In genomic region chr10:81196470-81197065, GRCm38 (mm10) we compare ENCODE assay signal across 28 mouse cellular contexts. TPM values are rescaled to one million over a fixed set of nuclear protein-coding genes. Genes with fewer than 3 reads are reported as not detected.
DNase-seq lines count a peak whose midpoint lies in the region; ATAC-seq and TF ChIP-seq lines count a peak whose summit lies in the region.
"Had no signal": no experiment of that assay in that cellular context is flagged by ENCODE, and none has a peak within 500 bp of the region (broad histone marks: within the 10 kb centered on the region; RNA-seq: fewer than 3 reads in every experiment).

No protein-coding gene starts in this region.

- H3K27ac ChIP-seq in testis, adult 2 months (ENCODE audit: control insufficient read depth, insufficient read depth, low read depth, low read length) = no peak overlapping the region
- H3K27ac ChIP-seq in hindbrain, embryonic 13.5 days = no peak overlapping the region
- H3K27ac ChIP-seq in embryonic facial prominence, embryonic 10.5 days (replicated peaks) = no peak overlapping the region
- H3K27ac ChIP-seq: hindbrain, postnatal 0 days; liver, embryonic 15.5 days; macrophage; neural tube, embryonic 12.5 days had no signal

- no peak for TF ChIP-seq POLR2A in testis, adult 2 months (IDR thresholded peaks at IDR 0.05; ENCODE audit: control insufficient read depth, low read depth, low read length)
- TF ChIP-seq POLR2A in myocyte (IDR thresholded peaks at IDR 0.05; ENCODE audit: insufficient read length, low read depth) = no peak

- H3ac ChIP-seq in myocyte (ENCODE audit: control insufficient read depth, insufficient read length) = no peak overlapping the region

- no peaks in the 10 kb centered on the region for H3K79me2 ChIP-seq in myocyte (ENCODE audit: control insufficient read depth, insufficient read depth)

- peak overlapping the region; percentile 88 for H3K4me3 ChIP-seq in testis, adult 2 months (ENCODE audit: control insufficient read depth, low read depth, low read length)
- H3K4me3 ChIP-seq in myocyte = peak overlapping the region; percentile 30
- no peak overlapping the region for H3K4me3 ChIP-seq in hindbrain, embryonic 13.5 days
- H3K4me3 ChIP-seq in embryonic facial prominence, embryonic 10.5 days = no peak overlapping the region
- H3K4me3 ChIP-seq: liver, embryonic 15.5 days; neural tube, embryonic 12.5 days had no signal

- H3K4me2 ChIP-seq in myocyte (ENCODE audit: low read depth) = peak overlapping the region; percentile 59
- no peak overlapping the region for H3K4me2 ChIP-seq in hindbrain, embryonic 13.5 days
- H3K4me2 ChIP-seq: liver, embryonic 15.5 days; midbrain, embryonic 11.5 days; neural tube, embryonic 12.5 days had no signal

- no peaks in the 10 kb centered on the region for H3K27me3 ChIP-seq in testis, adult 2 months (ENCODE audit: control insufficient read depth, insufficient read depth, low read length)
- no peaks in the 10 kb centered on the region for H3K27me3 ChIP-seq in myocyte (ENCODE audit: control insufficient read depth, insufficient read depth, insufficient read length)
- peaks cover 57% of the 10 kb centered on the region for H3K27me3 ChIP-seq in hindbrain, embryonic 13.5 days
- H3K27me3 ChIP-seq in embryonic facial prominence, embryonic 10.5 days (replicated peaks; ENCODE audit: low read depth, poor library complexity, severe bottlenecking) = peaks cover 72% of the 10 kb centered on the region
- H3K27me3 ChIP-seq: Patski had no signal

- H3K4me1 ChIP-seq in testis, adult 2 months (ENCODE audit: control insufficient read depth, insufficient read depth, low read length) = peaks cover 26% of the 10 kb centered on the region
- H3K4me1 ChIP-seq in hindbrain, embryonic 13.5 days (replicated peaks) = peaks cover 26% of the 10 kb centered on the region
- peaks cover 29% of the 10 kb centered on the region for H3K4me1 ChIP-seq in embryonic facial prominence, embryonic 10.5 days

- 64% methylated on average over 11 of the region's 11 CpGs for WGBS in hindbrain, embryonic 13.5 days
- WGBS in embryonic facial prominence, embryonic 10.5 days = 67% methylated on average over 11 of the region's 11 CpGs

- no peaks in the 10 kb centered on the region for H3K9me3 ChIP-seq in hindbrain, embryonic 13.5 days
- no peaks in the 10 kb centered on the region for H3K9me3 ChIP-seq in embryonic facial prominence, embryonic 10.5 days
- H3K9me3 ChIP-seq: liver, embryonic 15.5 days; neural tube, embryonic 12.5 days had no signal

- peak; percentile 40 for DNase-seq in cerebellum, adult 9-11 months
- DNase-seq in cerebellum, adult 9-10 months = no peak
- DNase-seq in testis, postnatal 14 days (ENCODE audit: low spot score) = no peak
- DNase-seq in embryonic facial prominence, embryonic 10.5 days (ENCODE audit: low spot score) = no peak
- DNase-seq: adrenal gland, adult 8-10 months; cerebellum, postnatal 14 days; kidney, adult 11 months; spleen, adult 18-20 months had no signal

- H3K36me3 ChIP-seq in testis, adult 2 months (ENCODE audit: control insufficient read depth, insufficient read depth, low read length) = no peaks in the 10 kb centered on the region
- no peaks in the 10 kb centered on the region for H3K36me3 ChIP-seq in myocyte (ENCODE audit: control insufficient read depth, insufficient read depth)
- H3K36me3 ChIP-seq in hindbrain, embryonic 13.5 days = peaks cover 1% of the 10 kb centered on the region; the same call in 1 of the 2 replicates
- H3K36me3 ChIP-seq in embryonic facial prominence, embryonic 10.5 days (replicated peaks) = peaks cover 1% of the 10 kb centered on the region
- H3K36me3 ChIP-seq: liver, embryonic 15.5 days; neural tube, embryonic 12.5 days had no signal

- H3K9ac ChIP-seq in hindbrain, embryonic 13.5 days = no peak overlapping the region
- H3K9ac ChIP-seq: liver, embryonic 15.5 days; neural tube, embryonic 12.5 days had no signal

- no peak for ATAC-seq in hindbrain, embryonic 13.5 days (ENCODE audit: low FRiP score)
- ATAC-seq in megakaryocyte, adult 5-6 weeks (ENCODE audit: poor library complexity, severe bottlenecking) = no peak
- ATAC-seq: forebrain, embryonic 16.5 days; hindbrain, postnatal 0 days had no signal

- no peak for TF ChIP-seq CTCF in testis, adult 2 months (IDR thresholded peaks at IDR 0.05; ENCODE audit: control insufficient read depth, insufficient read depth, insufficient replicate concordance, low read depth, low read length)

TF ChIP-seq in myocyte, 11 proteins besides CTCF, POLR2A, EP300 and RAD21:
- TF ChIP-seq E2F4 (IDR thresholded peaks at IDR 0.05; ENCODE audit: insufficient read depth) = no peak
- TF ChIP-seq CEBPB (IDR thresholded peaks at IDR 0.05; ENCODE audit: insufficient read depth, poor library complexity, severe bottlenecking) = no peak
- TF ChIP-seq MYOG (IDR thresholded peaks at IDR 0.05; ENCODE audit: control insufficient read depth in 1 of 3, insufficient read depth in 1 of 3, insufficient read length in 2 of 3, low read depth in 2 of 3) = peak in 1 of 3 experiments; percentile 65
- TF ChIP-seq POLR2AphosphoS2 (IDR thresholded peaks at IDR 0.05; ENCODE audit: insufficient read length, low read depth) = peak; percentile 40
- peak in 2 of 3 experiments; percentile 5 to 70 for TF ChIP-seq MYOD1 (IDR thresholded peaks at IDR 0.05; ENCODE audit: control insufficient read depth in 1 of 3, insufficient read length in 2 of 3, low read depth in 2 of 3)
TF ChIP-seq in myocyte: peak in this region for 3.

RNA-seq across cellular contexts. Expression of gene Nmrk2, which starts 5.3 kb away (rescaled TPM):
- polyA plus RNA-seq in testis, adult 2 months (2012; rRNA removed) = not detected in 2 replicates
- polyA plus RNA-seq in myocyte (2012; fragmentation: generic; extraction: Trizol) = 52.3 TPM
- polyA plus RNA-seq in hindbrain, embryonic 13.5 days (2015; fragmentation: Nextera tagmentation; extraction: Ambion mirVana) = 0.09 and 0.10 TPM in 2 replicates
- polyA plus RNA-seq in embryonic facial prominence, embryonic 10.5 days (2016; fragmentation: Nextera tagmentation; extraction: Ambion mirVana) = not detected in 2 replicates
- not detected in 2 replicates for total RNA-seq in megakaryocyte, adult 5-6 weeks (2015)
- total RNA-seq in megakaryocyte, adult 5-6 weeks (2017) = not detected in 2 replicates
- total RNA-seq: adrenal gland, adult 8-10 months; ES-E14; monocyte, adult 5-6 weeks had no signal
- polyA plus RNA-seq: kidney, embryonic 16.5 days; large intestine, adult 2 months; macrophage; midbrain, embryonic 11.5 days; neural tube, embryonic 12.5 days had no signal

RNA-seq across cellular contexts. Expression of gene 4930442H23Rik, which starts 12.9 kb away (rescaled TPM):
- 1.4 and 1.8 TPM in 2 replicates for polyA plus RNA-seq in testis, adult 2 months (2012; rRNA removed)
- polyA plus RNA-seq in myocyte (2012; fragmentation: generic; extraction: Trizol) = 0.12 TPM
- polyA plus RNA-seq in hindbrain, embryonic 13.5 days (2015; fragmentation: Nextera tagmentation; extraction: Ambion mirVana) = 0.13 and 0.26 TPM in 2 replicates
- polyA plus RNA-seq in embryonic facial prominence, embryonic 10.5 days (2016; fragmentation: Nextera tagmentation; extraction: Ambion mirVana) = not detected in 2 replicates
- not detected in 2 replicates for total RNA-seq in megakaryocyte, adult 5-6 weeks (2015)
- not detected in 2 replicates for total RNA-seq in megakaryocyte, adult 5-6 weeks (2017)
- total RNA-seq: adrenal gland, adult 8-10 months; heart, postnatal 14 days; hindbrain, postnatal 0 days; layer of hippocampus, postnatal 14 days; monocyte, adult 5-6 weeks had no signal
- polyA plus RNA-seq: embryonic facial prominence, embryonic 14.5 days; forebrain, embryonic 16.5 days; kidney, embryonic 16.5 days; large intestine, adult 2 months; limb, embryonic 14.5 days; lung, embryonic 16.5 days; macrophage; midbrain, embryonic 11.5 days; neural tube, embryonic 12.5 days had no signal

RNA-seq across cellular contexts. Expression of gene Dapk3, which starts 13.8 kb away (rescaled TPM):
- polyA plus RNA-seq in testis, adult 2 months (2012; rRNA removed) = 52.6 and 61.6 TPM in 2 replicates
- 120 TPM for polyA plus RNA-seq in myocyte (2012; fragmentation: generic; extraction: Trizol)
- polyA plus RNA-seq in hindbrain, embryonic 13.5 days (2015; fragmentation: Nextera tagmentation; extraction: Ambion mirVana) = 59.1 and 61.7 TPM in 2 replicates
- polyA plus RNA-seq in embryonic facial prominence, embryonic 10.5 days (2016; fragmentation: Nextera tagmentation; extraction: Ambion mirVana) = 51.5 and 53.2 TPM in 2 replicates
- total RNA-seq in megakaryocyte, adult 5-6 weeks (2015) = 9.8 and 12.7 TPM in 2 replicates
- total RNA-seq in megakaryocyte, adult 5-6 weeks (2017) = 27.5 and 36.6 TPM in 2 replicates

RNA-seq across cellular contexts. Expression of gene Eef2, which starts 20.1 kb away (rescaled TPM):
- polyA plus RNA-seq in testis, adult 2 months (2012; rRNA removed) = 1,507 and 1,673 TPM in 2 replicates
- polyA plus RNA-seq in myocyte (2012; fragmentation: generic; extraction: Trizol) = 3,891 TPM
- polyA plus RNA-seq in hindbrain, embryonic 13.5 days (2015; fragmentation: Nextera tagmentation; extraction: Ambion mirVana) = 561 and 576 TPM in 2 replicates
- 564 and 572 TPM in 2 replicates for polyA plus RNA-seq in embryonic facial prominence, embryonic 10.5 days (2016; fragmentation: Nextera tagmentation; extraction: Ambion mirVana)
- 394 and 408 TPM in 2 replicates for total RNA-seq in megakaryocyte, adult 5-6 weeks (2015)
- 983 and 1,066 TPM in 2 replicates for total RNA-seq in megakaryocyte, adult 5-6 weeks (2017)

RNA-seq across cellular contexts. Expression of gene Pias4, which starts 28.8 kb away (rescaled TPM):
- polyA plus RNA-seq in testis, adult 2 months (2012; rRNA removed) = 164 and 184 TPM in 2 replicates
- polyA plus RNA-seq in myocyte (2012; fragmentation: generic; extraction: Trizol) = 43.2 TPM
- polyA plus RNA-seq in hindbrain, embryonic 13.5 days (2015; fragmentation: Nextera tagmentation; extraction: Ambion mirVana) = 58.4 and 62.3 TPM in 2 replicates
- polyA plus RNA-seq in embryonic facial prominence, embryonic 10.5 days (2016; fragmentation: Nextera tagmentation; extraction: Ambion mirVana) = 62.2 and 66.3 TPM in 2 replicates
- total RNA-seq in megakaryocyte, adult 5-6 weeks (2015) = 10.1 and 13.7 TPM in 2 replicates
- total RNA-seq in megakaryocyte, adult 5-6 weeks (2017) = 12.9 and 13.3 TPM in 2 replicates

Comparison
In these comparisons a context has a peak if more than half of its experiments do, and no peak if none do; other contexts are left out.
1. H3K4me3 ChIP-seq: peak in testis, adult 2 months (single experiment) and myocyte (single experiment); none in hindbrain, embryonic 13.5 days (single experiment) and embryonic facial prominence, embryonic 10.5 days (single experiment).
2. RNA of gene Nmrk2, which starts 5.3 kb away (polyA plus RNA-seq): 52.3 TPM in myocyte (single experiment); 0.09 to 0.10 TPM in hindbrain, embryonic 13.5 days, not detected in embryonic facial prominence, embryonic 10.5 days and not detected in testis, adult 2 months; every median in the first group is over 10 times any median in the second.